Mouse (Mus musculus): ENCODE data around the gene Ube2g2. TPM values are rescaled to one million over a fixed set of nuclear protein-coding genes. Genes with fewer than 3 reads are reported as not detected.
"Not testable (repeated sequence)": the region's sequence is repeated elsewhere in the genome, so short reads cannot be mapped to it uniquely, and the experiment has no call there.

Ube2g2 gene
- polyA plus RNA-seq, 1 experiment: 2.9 TPM

DNA sequence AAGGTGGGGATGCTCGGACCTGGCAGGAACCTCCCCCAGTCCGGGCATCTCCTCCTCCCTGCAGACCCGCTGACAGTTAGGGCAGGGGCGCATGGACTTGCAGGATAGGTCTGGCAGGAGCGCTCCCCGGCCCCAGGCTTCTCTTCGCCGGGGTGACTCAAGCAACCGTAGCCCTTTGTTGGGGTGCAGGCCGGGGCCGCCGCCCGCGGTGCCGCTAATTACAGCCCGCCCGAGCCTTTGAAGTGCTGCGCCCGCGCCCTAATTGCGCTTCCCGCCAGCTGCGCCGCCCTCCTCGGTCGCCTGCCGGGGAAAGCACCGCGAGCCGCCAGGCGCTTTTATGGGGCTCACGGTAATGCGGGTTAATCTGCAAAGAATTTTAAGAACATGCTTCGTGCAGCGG, 55.5 kb downstream of the Ube2g2 start:
- no peaks in the 10 kb centered on the region for H3K36me3 ChIP-seq (ENCODE audit: control insufficient read depth)
- H3K27me3 ChIP-seq (ENCODE audit: control insufficient read depth): peaks cover 69% of the 10 kb centered on the region
- no peak overlapping the region for H3K4me3 ChIP-seq (replicated peaks)
- H3K9me3 ChIP-seq (ENCODE audit: control insufficient read depth, low read length): peaks cover 5% of the 10 kb centered on the region; the same call in 1 of the 2 replicates
- peaks cover 7% of the 10 kb centered on the region for H3K4me1 ChIP-seq (ENCODE audit: control insufficient read depth)
- no peak for TF ChIP-seq TAL1 (IDR thresholded peaks at IDR 0.05; ENCODE audit: low read length)

- TF ChIP-seq TAL1 (IDR thresholded peaks at IDR 0.05; ENCODE audit: low read length) (no peak), GATA1 (IDR thresholded peaks at IDR 0.05; ENCODE audit: low read length) (no peak)
- peaks cover 4% of the 10 kb centered on the region; the same call in 1 of the 2 replicates for H3K9me3 ChIP-seq (ENCODE audit: control insufficient read depth, low read length)
- H3K4me3 ChIP-seq (replicated peaks): no peak overlapping the region
- no peaks in the 10 kb centered on the region for H3K4me1 ChIP-seq (ENCODE audit: control insufficient read depth)
- peaks cover 87% of the 10 kb centered on the region for H3K27me3 ChIP-seq (ENCODE audit: control insufficient read depth)
- no peaks in the 10 kb centered on the region for H3K36me3 ChIP-seq (ENCODE audit: control insufficient read depth)
Observed at GRCm38 (mm10) chr10:77682994-77683393, 60.9 kb downstream of the Ube2g2 start.

GRCm38 (mm10) chr10:77684181-77684580, 62.1 kb downstream of the Ube2g2 start:
- TF ChIP-seq TAL1 (IDR thresholded peaks at IDR 0.05; ENCODE audit: low read length) (no peak), GATA1 (IDR thresholded peaks at IDR 0.05; ENCODE audit: low read length) (no peak)
- no peak overlapping the region for H3K4me3 ChIP-seq (replicated peaks)
- H3K4me1 ChIP-seq (ENCODE audit: control insufficient read depth): no peaks in the 10 kb centered on the region
- H3K9me3 ChIP-seq (ENCODE audit: control insufficient read depth, low read length): no peaks in the 10 kb centered on the region
- no peaks in the 10 kb centered on the region for H3K36me3 ChIP-seq (ENCODE audit: control insufficient read depth)
- peaks cover 85% of the 10 kb centered on the region for H3K27me3 ChIP-seq (ENCODE audit: control insufficient read depth)

- H3K4me3 ChIP-seq (replicated peaks): no peak within 1 kb of the TSS
- no peak for TF ChIP-seq TAL1 (IDR thresholded peaks at IDR 0.05; ENCODE audit: low read length)
- no peak for TF ChIP-seq GATA1 (IDR thresholded peaks at IDR 0.05; ENCODE audit: low read length)
- no peaks in the 10 kb centered on the region for H3K9me3 ChIP-seq (ENCODE audit: control insufficient read depth, low read length)
- no peaks in the 10 kb centered on the region for H3K36me3 ChIP-seq (ENCODE audit: control insufficient read depth)
- H3K4me1 ChIP-seq (ENCODE audit: control insufficient read depth): no peaks in the 10 kb centered on the region
- peaks cover 75% of the 10 kb centered on the region for H3K27me3 ChIP-seq (ENCODE audit: control insufficient read depth)
Observed at GRCm38 (mm10) chr10:77685895-77686664, 64.0 kb downstream of the Ube2g2 start, which contains the start of gene Tspear. Tspear (plus strand) TSS chr10:77686569.

GRCm38 (mm10) chr10:77687021-77687420, 64.9 kb downstream of the Ube2g2 start:
- H3K4me1 ChIP-seq (ENCODE audit: control insufficient read depth): no peaks in the 10 kb centered on the region

GRCm38 (mm10) chr10:77690356-77690807, 68.3 kb downstream of the Ube2g2 start, which contains the start of gene Gm19402:
Gm19402 (minus strand) TSS chr10:77690757.
- not testable (repeated sequence) for H3K36me3 ChIP-seq (ENCODE audit: control insufficient read depth); H3K4me1 ChIP-seq (ENCODE audit: control insufficient read depth); H3K4me3 ChIP-seq (replicated peaks); H3K9me3 ChIP-seq (ENCODE audit: control insufficient read depth, low read length)
- H3K27me3 ChIP-seq (ENCODE audit: control insufficient read depth): peaks cover 42% of the 10 kb centered on the region

More at GRCm38 (mm10) chr10:77687021-77687420, 64.9 kb downstream of the Ube2g2 start:
- Histone ChIP-seq H3K4me3 (replicated peaks) (no peak overlapping the region), H3K9me3 (ENCODE audit: control insufficient read depth, low read length) (no peaks in the 10 kb centered on the region), H3K36me3 (ENCODE audit: control insufficient read depth) (no peaks in the 10 kb centered on the region), H3K27me3 (ENCODE audit: control insufficient read depth) (peaks cover 70% of the 10 kb centered on the region)
- TF ChIP-seq GATA1 (IDR thresholded peaks at IDR 0.05; ENCODE audit: low read length): no peak
- TF ChIP-seq TAL1 (IDR thresholded peaks at IDR 0.05; ENCODE audit: low read length): no peak

Other genes starting within 250 kb of the Ube2g2 start
- gene Adarb1, start 204.0 kb upstream of the Ube2g2 start, polyA plus RNA-seq (2012): not detected in 2 replicates
- 7.2 and 8.8 TPM in 2 replicates for gene Fam207a, start 106.5 kb upstream of the Ube2g2 start, polyA plus RNA-seq (2012)
- 0.14 and 0.23 TPM in 2 replicates for gene Itgb2, start 92.0 kb upstream of the Ube2g2 start, polyA plus RNA-seq (2012)
- gene Pttg1ip, start 40.6 kb upstream of the Ube2g2 start, polyA plus RNA-seq (2012): 7.2 and 9.7 TPM in 2 replicates
- gene Sumo3, start 16.2 kb upstream of the Ube2g2 start, polyA plus RNA-seq (2012): 3.1 and 3.3 TPM in 2 replicates
- not detected in 2 replicates for gene Gm49325, start 16.1 kb upstream of the Ube2g2 start, polyA plus RNA-seq (2012)
- not detected in 2 replicates for gene Tspear, start 64.3 kb downstream of the Ube2g2 start, polyA plus RNA-seq (2012)
- gene Gm19402, start 68.5 kb downstream of the Ube2g2 start, polyA plus RNA-seq (2012): not detected in 2 replicates
- not detected in 2 replicates for gene Gm9508, start 75.0 kb downstream of the Ube2g2 start, polyA plus RNA-seq (2012)
- not detected in 2 replicates for gene Gm10272, start 84.4 kb downstream of the Ube2g2 start, polyA plus RNA-seq (2012)
- not detected in 2 replicates for gene Gm10024, start 89.2 kb downstream of the Ube2g2 start, polyA plus RNA-seq (2012)
- gene Gm10142, start 93.5 kb downstream of the Ube2g2 start, polyA plus RNA-seq (2012): not detected in 2 replicates
- not detected in 2 replicates for gene Krtap12-1, start 98.3 kb downstream of the Ube2g2 start, polyA plus RNA-seq (2012)
- gene Gm10100, start 104.2 kb downstream of the Ube2g2 start, polyA plus RNA-seq (2012): not detected in 2 replicates
- gene Gm18596, start 120.4 kb downstream of the Ube2g2 start, polyA plus RNA-seq (2012): not detected in 2 replicates
- not detected in 2 replicates for gene Gm9736, start 129.1 kb downstream of the Ube2g2 start, polyA plus RNA-seq (2012)
- not detected in 2 replicates for gene Gm3233, start 137.4 kb downstream of the Ube2g2 start, polyA plus RNA-seq (2012)
- gene Gm3238, start 149.1 kb downstream of the Ube2g2 start, polyA plus RNA-seq (2012): not detected in 2 replicates
- gene Gm7138, start 154.7 kb downstream of the Ube2g2 start, polyA plus RNA-seq (2012): not detected in 2 replicates
- gene Gm3250, start 160.3 kb downstream of the Ube2g2 start, polyA plus RNA-seq (2012): not detected in 2 replicates
- gene Gm7137, start 165.9 kb downstream of the Ube2g2 start, polyA plus RNA-seq (2012): not detected in 2 replicates
- not detected in 2 replicates for gene Gm9639, start 172.8 kb downstream of the Ube2g2 start, polyA plus RNA-seq (2012)
- gene Gm19668, start 176.9 kb downstream of the Ube2g2 start, polyA plus RNA-seq (2012): not detected in 2 replicates
- gene Gm9507, start 189.6 kb downstream of the Ube2g2 start, polyA plus RNA-seq (2012): not detected in 2 replicates
- not detected in 2 replicates for gene Gm2696, start 192.4 kb downstream of the Ube2g2 start, polyA plus RNA-seq (2012)
- gene Krtap10-4, start 204.8 kb downstream of the Ube2g2 start, polyA plus RNA-seq (2012): not detected in 2 replicates
- gene Krtap10-10, start 213.7 kb downstream of the Ube2g2 start, polyA plus RNA-seq (2012): 0.04 TPM in 1 of 2 replicates, not detected in the other
- gene Gm36176, start 224.5 kb downstream of the Ube2g2 start, polyA plus RNA-seq (2012): not detected in 2 replicates
- not detected in 2 replicates for gene Gm10318, start 230.6 kb downstream of the Ube2g2 start, polyA plus RNA-seq (2012)
- not detected in 2 replicates for gene Gm3285, start 239.7 kb downstream of the Ube2g2 start, polyA plus RNA-seq (2012)